Mouse (Mus musculus): Measurements from ENCODE around the gene Cttn.

The Cttn gene

GRCm38 (mm10) chr7:144470545-144471059 lies at the start of gene Cttn:
Cttn (minus strand) TSS chr7:144471009.
- peak; percentile 91 for DNase-seq

- DNase-seq: no peak
Measured at GRCm38 (mm10) chr7:144519852-144520251, 49.0 kb upstream of the Cttn start.

- no peak for DNase-seq
Measured at GRCm38 (mm10) chr7:144516711-144517110, 45.9 kb upstream of the Cttn start.

DNA sequence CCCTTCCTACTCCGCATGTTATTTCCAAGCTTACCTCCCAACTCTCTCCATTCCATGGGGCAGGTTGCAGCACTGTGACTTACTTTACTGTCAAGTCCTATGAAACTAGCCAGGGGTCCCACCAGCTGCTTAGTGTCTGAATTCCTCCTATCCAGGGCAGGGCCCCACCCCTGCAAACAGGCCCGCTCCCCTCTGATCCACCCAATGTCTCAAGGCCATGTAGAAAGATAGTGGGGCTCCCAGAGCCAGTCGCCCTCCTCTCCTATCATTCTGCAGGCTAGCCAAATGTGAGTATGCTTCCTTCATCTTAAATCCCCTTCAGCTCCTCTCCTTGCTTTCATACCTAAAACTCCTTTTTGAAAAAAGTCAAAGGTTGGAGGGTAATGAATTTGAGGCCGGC lies 38.3 kb upstream of the Cttn start:
- no peak for DNase-seq

DNA sequence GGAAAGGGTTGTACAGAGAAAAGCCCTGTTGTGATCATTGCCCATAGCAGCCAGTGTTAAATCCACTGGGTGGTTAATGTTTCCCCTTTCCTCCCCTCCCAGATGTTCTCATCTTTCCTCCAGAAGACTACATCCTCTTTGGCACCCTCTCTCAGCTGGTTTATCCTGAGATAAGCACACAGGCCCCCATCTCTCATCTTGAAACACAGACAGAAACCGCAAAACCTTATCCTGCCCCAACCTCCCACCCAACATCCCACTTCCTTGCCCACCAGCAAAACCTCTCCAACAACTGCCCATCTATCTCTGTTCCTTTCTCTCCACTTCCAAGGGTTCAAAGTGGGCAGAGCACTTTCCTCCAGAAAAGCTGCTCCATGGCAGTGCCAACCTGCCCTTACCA lies 36.0 kb upstream of the Cttn start:
- no peak for DNase-seq

DNA sequence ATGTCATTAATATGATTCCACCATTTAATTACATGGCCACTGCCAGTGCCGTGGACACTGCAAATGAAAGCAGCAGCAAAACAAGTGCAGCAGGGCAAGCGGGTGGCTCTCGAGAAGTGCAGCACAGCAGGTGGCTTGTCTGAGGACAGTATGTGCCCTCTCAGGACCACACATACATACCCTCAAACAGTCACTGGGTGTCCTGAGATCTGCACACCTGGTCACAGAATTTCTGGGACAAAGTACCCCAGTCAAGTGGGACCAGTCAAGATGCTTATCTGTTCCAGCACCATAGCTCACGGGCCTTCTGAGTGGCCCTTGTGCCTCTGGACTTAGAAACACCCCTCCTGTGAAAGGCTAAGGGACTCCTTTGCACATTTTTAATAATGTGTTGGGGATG lies 33.1 kb upstream of the Cttn start:
- no peak for DNase-seq

DNA sequence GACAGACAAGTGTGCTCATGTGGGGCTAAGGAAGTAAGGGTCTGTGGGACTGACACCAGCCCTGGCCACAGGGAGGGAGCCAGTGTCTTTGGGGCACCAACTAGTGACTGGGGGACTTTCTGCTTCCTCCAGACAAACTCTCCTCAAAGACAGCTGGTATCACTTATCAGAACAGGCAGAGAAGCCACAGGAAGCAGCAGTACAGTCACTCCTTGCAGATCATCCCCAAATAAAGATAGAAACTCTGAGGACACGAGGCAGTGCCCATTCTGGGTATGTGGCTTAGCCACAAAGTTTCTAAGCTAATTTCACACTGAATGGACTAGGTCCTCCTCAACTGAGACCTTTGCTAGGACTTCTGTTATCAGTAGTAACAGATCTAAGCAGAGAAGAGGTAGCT lies 22.1 kb upstream of the Cttn start:
- no peak for DNase-seq

- DNase-seq: peak; percentile 68
Measured at GRCm38 (mm10) chr7:144490201-144490873, 19.5 kb upstream of the Cttn start.

GRCm38 (mm10) chr7:144489067-144489774 lies 18.4 kb upstream of the Cttn start:
- no peak for DNase-seq

- DNase-seq: no peak
Measured at GRCm38 (mm10) chr7:144480314-144480713, 9.5 kb upstream of the Cttn start.

GRCm38 (mm10) chr7:144479569-144479968 lies 8.8 kb upstream of the Cttn start:
- DNase-seq: no peak

- DNase-seq: peak; percentile 85
Measured at GRCm38 (mm10) chr7:144475741-144476140, 4.9 kb upstream of the Cttn start.

DNA sequence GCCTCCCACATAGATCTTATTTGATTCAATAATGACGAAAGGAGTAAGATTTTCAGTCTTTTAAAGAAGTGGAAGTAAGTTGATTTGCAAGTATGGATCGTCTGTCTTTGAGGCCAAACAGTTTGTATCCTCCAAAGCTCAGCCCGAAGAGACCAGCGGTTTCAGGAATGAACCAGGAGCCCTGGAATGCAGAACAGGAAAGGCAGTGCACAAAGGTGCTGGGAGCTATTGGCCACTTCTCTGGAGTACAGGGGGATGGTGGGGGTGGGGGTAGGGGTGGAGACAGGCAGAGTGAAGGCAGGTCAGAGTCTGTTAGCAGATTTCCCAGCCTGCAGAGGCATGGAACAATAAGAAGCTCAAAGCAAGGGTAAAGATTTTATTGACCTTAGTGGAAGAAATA lies 2.7 kb upstream of the Cttn start:
- DNase-seq: no peak

DNA sequence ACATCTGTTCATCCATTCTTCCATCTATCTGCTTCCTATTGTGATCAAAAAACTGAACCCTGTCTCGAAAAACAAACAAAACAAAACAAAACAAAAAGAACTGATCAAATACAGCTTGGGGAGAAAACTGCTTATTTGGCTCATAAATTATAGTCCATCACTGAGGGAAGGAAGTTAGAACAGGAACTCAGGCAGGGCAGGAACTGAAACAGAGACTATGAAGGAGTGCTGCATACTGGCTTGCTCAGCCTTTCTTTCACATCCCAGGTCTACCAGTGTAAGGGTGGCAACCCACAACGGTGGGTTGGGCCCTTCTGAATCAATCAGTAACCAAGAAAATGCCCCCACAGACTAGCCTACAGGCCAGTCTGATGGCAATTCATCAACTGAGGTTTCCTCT lies 294 bp upstream of the Cttn start:
- DNase-seq: no peak

DNA sequence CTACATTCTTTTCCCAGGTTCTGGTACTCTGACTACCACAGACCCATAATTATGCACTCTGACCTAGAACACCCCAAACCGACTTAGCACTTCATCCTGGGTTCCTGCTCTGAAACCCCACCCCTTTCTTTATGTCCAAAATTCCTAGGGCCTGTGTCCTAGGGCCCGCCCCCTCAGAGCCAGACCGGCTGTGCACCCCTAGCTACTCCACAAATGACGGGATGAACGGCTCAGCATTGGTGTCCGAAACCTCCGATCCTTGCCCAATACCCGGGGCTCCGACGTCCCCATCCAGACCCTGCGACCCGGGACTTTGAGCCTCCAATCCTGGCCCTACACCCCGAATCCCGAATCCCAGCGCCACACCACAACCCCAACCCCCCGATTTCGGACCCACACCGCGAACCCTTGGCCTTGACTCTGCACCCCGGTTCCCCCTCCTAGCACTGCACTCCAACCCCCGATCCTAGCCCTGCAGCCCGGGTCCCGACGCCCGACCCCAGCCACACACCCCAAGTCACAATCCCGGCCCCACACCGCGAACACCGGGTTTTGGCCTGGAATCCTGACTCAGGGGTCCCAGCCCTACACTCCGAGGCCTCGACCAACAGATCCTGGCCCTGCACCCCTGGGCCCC lies 783 bp downstream of the Cttn start:
- DNase-seq: no peak

DNA sequence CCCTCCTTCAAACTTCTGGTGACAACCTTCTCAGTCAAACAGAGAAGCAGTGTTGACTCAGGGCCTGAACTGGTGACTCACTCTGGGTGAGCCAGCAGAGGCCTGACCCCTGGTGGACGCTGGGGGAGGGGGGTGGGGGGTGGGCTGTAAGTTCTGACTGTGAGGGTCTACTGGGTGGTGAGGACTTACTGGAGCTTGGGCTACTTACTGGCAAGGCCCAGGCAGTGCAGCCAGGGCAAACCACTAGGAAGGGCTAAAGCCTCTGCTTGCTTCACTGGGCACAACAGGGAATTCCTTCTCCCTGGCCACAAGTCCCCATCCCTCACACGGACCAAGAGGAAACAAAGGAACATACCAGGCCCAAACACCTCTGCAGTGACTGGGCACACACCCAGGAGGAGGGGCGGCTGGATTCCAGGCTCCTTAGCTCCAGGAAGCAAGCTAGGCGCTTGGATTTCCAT lies 1.6 kb downstream of the Cttn start:
- peak; percentile 77 for DNase-seq

- no peak for DNase-seq
Measured at GRCm38 (mm10) chr7:144468741-144469140, 2.1 kb downstream of the Cttn start.

DNA sequence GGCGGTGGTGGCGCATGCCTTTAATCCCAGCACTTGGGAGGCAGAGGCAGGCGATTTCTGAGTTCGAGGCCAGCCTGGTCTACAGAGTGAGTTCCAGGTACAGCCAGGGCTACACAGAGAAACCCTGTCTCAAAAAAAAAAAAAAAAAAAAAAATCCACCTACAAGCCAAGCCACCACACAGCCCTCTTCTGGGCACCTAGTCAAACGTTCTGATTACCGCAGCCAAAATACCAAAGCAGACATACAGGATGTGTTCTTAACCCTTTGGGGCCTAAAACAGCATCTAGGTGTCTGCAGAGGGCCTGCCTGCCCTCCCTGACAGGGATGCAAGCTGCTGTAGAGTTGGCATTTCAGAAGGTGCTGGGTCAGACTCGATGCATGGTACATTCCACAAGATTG lies 8.2 kb downstream of the Cttn start:
- no peak for DNase-seq

DNA sequence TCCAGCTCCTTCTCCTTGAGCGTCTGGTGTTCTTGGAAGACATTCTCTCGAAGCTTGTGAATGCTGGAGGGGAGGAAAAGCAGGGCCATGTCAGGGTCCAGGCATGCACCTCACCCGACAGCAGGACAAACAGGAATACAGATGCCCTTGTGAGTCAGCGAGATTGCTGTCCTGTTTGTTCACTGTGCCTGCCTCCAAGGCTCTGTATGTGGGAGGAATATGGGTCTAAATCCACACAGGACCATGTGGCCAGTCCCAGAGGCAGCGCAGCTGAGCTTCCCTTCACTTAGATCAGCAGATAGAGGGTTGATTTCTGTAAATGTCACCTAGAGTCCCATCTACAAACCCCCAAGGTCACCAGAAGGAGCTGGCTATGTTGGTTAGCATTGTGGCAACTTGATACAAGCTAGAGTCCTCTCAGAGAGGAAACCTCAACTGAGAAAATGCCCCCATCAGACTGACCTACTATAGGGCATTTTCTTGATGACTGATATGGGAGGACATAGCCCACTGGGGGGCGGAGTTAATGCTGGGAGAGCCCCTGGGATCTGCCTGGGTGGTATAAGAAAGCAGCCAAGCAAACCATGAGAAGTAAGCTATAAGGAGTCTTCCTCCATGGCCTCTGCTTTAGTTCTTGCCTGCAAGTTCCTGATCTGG lies 9.4 kb downstream of the Cttn start:
- DNase-seq: no peak

- no peak for DNase-seq
Measured at GRCm38 (mm10) chr7:144458881-144459280, 11.9 kb downstream of the Cttn start.

DNA sequence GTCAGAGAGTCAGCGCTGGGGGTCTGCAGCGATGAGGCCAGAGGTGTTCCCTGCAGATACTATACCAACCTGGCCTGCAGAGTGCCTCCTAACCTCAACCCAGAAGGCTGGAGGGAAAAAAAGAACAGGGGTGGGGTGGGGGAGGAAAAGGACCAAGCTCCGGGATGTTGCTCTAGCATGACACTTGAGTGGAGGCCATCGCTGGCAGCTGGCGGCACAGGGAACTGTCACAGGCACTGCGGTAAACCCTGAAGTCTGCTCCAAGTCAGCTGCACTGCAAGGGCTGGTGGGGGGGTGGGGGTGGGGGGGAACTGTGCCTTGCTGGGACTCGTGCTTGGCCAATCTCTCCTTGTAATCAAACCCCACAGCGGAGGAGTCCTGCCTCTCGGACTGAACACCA lies 20.1 kb downstream of the Cttn start:
- no peak for DNase-seq

DNA sequence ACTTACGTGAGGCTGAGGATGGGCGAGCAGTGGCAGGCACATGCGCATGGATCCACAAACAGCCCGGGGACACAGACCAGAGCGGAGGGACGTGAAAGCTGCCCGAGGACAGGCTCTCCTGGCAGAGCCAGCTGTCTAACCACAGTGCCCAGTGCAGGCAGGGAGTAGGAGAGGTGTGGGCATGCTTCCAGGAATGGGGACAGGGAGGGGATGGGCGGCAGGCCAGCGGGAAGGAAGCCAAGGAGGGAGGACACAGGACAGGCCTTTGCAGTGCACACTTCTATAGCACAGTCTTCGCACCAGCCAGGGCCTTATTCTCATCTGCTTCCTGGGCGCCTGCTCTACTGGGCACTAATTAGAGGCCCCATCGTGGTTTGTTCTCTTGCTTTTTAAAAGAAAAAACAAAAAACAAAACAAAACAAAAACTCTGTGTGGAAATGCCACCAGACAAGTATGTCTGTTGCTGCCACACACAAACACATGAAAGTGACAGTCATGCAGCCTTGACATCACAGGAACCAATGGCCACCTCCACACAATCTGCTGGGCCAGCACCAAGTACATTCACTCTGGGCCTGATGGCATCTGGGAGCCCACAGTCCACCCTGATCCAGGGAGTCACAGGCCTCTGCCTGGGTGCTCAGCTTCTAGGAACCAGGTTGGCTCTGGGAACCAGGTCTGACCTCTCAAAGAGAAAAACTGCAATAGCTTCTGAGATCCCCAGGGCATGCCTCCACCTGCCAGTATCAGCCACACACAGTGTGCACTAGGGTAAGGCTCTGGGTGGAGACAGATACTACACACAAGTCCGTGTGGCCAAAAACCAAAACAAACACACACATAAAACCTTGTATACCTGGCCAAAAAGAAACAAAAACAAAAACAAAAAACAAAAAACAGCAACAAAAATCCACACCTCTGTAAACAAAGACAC lies 20.9 kb downstream of the Cttn start:
- DNase-seq: peak; percentile 88

All from kidney, adult 11 months (tissue).